Mouse (Mus musculus): ENCODE data around the gene Pdgfa. TPM values are rescaled to one million over a fixed set of nuclear protein-coding genes. Genes with fewer than 3 reads are reported as not detected.

Pdgfa gene
- polyA plus RNA-seq, 1 experiment from 2014 or later = 47.3 TPM

DNA sequence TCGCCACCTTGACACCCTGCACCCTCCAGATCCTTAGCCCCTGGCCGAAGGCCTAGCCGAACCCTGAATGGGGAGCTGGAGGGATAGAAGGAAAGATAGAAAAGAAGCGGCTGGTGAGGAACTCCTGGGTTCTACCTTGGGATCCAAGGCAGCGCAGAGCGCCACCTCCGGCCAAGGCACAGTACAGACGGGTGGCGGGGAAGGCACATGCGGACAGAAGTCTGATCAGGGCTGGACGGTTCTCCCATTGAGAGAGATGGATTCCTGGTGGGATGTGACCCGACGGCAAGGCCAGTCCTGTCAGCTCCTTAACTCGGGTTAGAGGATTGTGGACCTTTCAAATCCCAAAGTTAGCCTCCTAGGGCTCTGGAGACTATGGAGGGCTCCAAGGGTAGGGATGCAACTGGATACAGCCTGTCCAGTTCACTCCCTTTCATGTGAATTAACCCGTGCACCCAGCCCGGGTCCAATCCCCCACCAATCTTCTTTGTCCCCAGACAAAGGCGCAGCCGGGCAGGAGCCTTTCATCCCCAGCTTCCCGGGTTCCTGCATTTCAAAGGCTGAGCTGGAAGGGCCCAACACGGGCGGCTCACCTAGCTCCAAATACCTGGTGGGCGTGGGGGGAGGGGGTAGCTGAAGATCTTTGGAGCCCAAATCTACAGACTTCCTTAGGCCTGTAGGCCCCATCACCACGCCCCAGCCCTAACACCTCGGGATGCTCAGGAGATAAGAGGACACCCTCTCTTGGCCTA, 672 bp downstream of the Pdgfa start:
- H3K27ac ChIP-seq (ENCODE audit: low read length) = peak overlapping the region; percentile 98
- peak; percentile 16 for ATAC-seq
- no peaks in the 10 kb centered on the region for H3K36me3 ChIP-seq (ENCODE audit: control insufficient read depth, insufficient read depth, low read length)
- peaks cover 44% of the 10 kb centered on the region for H3K4me1 ChIP-seq (ENCODE audit: control insufficient read depth, insufficient read depth, low read length)
- H3K4me3 ChIP-seq (ENCODE audit: low read length) = peak overlapping the region; percentile 87
- H3K27me3 ChIP-seq (replicated peaks; ENCODE audit: control insufficient read depth, insufficient read depth, low read length) = peaks cover 15% of the 10 kb centered on the region
- no peaks in the 10 kb centered on the region for H3K9me3 ChIP-seq (ENCODE audit: control insufficient read depth, low read length)
- WGBS = 22% methylated on average over 24 of the region's 24 CpGs
- peak overlapping the region; percentile 91 for H3K9ac ChIP-seq (ENCODE audit: low read depth, low read length)
- H3K4me2 ChIP-seq (ENCODE audit: low read depth, low read length) = peak overlapping the region; percentile 96

- Histone ChIP-seq H3K4me2 (ENCODE audit: low read depth, low read length) (peak overlapping the region; percentile 96), H3K9ac (ENCODE audit: low read depth, low read length) (peak overlapping the region; percentile 91), H3K4me3 (ENCODE audit: low read length) (peak overlapping the region; percentile 87), H3K4me1 (ENCODE audit: control insufficient read depth, insufficient read depth, low read length) (peaks cover 50% of the 10 kb centered on the region), H3K9me3 (ENCODE audit: control insufficient read depth, low read length) (no peaks in the 10 kb centered on the region), H3K27me3 (replicated peaks; ENCODE audit: control insufficient read depth, insufficient read depth, low read length) (peaks cover 15% of the 10 kb centered on the region), H3K36me3 (ENCODE audit: control insufficient read depth, insufficient read depth, low read length) (no peaks in the 10 kb centered on the region), H3K27ac (ENCODE audit: low read length) (peak overlapping the region; percentile 98)
- peak; percentile 68 for ATAC-seq
- under 1% methylated on average over 47 of the region's 52 CpGs for WGBS
Measured at GRCm38 (mm10) chr5:138995721-138996311, 1.4 kb downstream of the Pdgfa start.

DNA sequence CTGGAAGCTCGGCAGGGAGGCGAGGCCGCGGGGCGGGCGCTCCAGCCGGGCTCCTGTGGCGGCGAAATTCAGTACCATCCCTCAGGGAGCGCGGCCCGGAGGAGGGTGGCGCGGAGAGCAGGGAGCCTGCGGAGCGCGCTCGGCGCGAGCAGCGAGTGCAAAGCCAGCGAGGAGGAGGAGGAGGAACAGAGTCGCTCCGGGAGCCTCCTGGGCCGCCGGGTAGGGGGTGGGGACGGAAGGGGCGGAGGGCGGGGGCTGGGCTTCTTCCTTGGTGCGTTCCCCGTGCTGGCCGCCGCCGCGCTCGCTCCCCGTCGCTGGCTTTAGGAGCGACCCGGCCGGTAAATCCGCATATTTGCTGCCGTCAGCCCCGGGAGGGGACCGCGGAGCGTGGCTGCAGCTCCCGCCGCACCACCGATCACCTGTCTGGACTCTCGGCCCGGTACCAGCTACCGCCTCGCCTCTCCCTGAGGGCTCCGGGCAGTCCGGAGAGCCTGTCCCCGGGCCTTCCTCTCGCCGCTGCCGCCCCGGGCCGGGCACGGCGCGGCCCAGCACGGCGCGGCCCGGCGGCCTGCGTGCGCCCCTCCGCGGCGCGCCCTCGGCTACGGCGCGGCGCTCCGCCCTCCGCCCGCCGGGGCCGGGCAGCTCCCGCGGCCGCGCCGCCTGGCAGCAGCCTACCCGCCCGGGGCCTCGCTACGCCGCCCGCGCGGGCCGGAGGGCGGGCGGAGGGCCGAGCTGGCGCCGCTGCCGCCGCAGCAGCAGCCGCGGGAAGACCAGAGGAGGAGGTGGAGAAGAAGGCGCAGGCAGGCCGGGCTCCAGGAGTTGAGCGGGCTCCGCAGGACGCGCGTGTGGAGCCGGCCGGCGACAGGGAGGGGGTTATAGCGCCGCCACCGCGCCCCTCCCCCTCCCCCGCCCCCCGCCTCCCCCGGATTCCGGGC, 2.1 kb downstream of the Pdgfa start:
- WGBS = under 1% methylated on average over 112 of the region's 127 CpGs
- Histone ChIP-seq H3K9ac (ENCODE audit: low read depth, low read length) (peak overlapping the region; percentile 91), H3K4me3 (ENCODE audit: low read length) (peak overlapping the region; percentile 87), H3K27ac (ENCODE audit: low read length) (peak overlapping the region; percentile 98), H3K27me3 (replicated peaks; ENCODE audit: control insufficient read depth, insufficient read depth, low read length) (peaks cover 15% of the 10 kb centered on the region), H3K9me3 (ENCODE audit: control insufficient read depth, low read length) (no peaks in the 10 kb centered on the region), H3K4me2 (ENCODE audit: low read depth, low read length) (peak overlapping the region; percentile 96), H3K36me3 (ENCODE audit: control insufficient read depth, insufficient read depth, low read length) (0 out of 2 replicates have a peak, but pooled peaks cover 2% of the 10 kb centered on the region), H3K4me1 (ENCODE audit: control insufficient read depth, insufficient read depth, low read length) (peaks cover 51% of the 10 kb centered on the region)
- peak; percentile 61 for ATAC-seq

DNA sequence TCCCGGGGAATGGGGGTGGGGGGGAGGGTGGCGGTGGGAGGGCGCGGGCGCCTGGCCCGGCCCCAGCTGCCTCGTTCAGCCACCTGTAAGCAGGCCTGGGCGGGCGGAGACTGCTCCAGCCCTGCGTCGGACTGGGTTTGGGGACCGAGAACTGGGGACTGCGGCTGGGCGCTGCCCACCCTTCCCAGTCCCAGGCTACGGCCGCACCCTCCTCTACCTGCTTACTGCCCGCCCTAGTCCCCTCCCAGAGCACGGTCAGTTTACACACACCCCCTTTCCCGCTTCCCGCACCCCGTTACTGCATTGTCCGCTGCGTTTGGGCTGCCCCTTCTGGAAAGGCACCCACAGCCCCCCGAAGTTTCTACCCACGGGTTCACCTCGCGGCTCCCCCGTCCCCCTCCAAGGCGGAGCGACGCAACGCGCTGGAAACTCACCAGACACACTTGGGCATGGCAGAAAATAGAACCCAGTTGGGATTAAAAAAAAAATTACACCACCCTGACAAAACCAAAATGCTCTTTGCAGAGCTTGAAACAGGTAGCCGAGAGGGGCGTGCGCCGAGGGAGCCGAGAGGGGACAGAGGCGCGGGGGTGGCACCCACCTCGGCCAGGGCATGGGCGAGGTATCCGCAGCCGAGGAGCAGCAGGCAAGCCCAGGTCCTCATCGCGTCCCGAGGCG, 2.9 kb downstream of the Pdgfa start:
- H3K4me2 ChIP-seq (ENCODE audit: low read depth, low read length) = peak overlapping the region; percentile 96
- under 1% methylated on average over 47 of the region's 48 CpGs for WGBS
- H3K27me3 ChIP-seq (replicated peaks; ENCODE audit: control insufficient read depth, insufficient read depth, low read length) = peaks cover 13% of the 10 kb centered on the region

DNA sequence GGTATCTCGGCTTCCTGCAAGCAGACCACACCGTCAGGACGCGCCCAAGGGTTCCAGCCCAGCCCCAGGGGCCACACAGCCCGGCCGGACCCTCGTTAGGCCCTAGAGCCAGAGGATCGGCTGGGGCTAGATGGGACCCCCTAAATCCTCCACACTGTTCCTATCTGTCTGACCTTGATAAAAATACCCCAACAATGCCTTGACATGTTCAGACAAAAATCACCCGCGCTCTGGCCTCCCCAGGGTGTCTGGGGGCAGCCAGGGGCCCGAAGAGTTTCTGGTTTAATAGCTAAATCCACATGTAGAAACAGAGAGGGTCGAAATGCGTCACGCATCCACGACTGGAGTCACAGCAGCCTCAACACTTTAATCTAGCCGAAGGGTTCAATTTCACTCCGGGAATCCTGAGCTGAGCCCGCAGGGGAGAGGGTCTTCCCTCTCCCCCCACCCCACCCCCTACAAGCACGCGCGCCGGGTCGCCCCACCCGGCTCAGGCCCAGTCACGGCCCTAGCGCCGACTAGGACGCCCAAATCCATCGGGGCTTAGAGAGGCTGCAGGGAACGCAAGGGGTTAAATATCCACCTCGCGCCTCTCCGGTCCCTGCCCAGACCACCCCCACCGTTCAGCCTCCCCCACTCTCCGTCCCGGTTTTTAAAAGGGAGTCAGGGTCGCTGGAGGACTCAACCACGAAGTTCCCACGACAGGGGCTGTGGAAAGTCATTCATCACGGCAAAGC, 3.6 kb downstream of the Pdgfa start:
- H3K36me3 ChIP-seq (ENCODE audit: control insufficient read depth, insufficient read depth, low read length) = 0 out of 2 replicates have a peak, but pooled peaks cover 2% of the 10 kb centered on the region
- H3K4me3 ChIP-seq (ENCODE audit: low read length) = peak overlapping the region; percentile 87
- no peaks in the 10 kb centered on the region for H3K9me3 ChIP-seq (ENCODE audit: control insufficient read depth, low read length)
- under 1% methylated on average over 40 of the region's 40 CpGs for WGBS
- peak overlapping the region; percentile 98 for H3K27ac ChIP-seq (ENCODE audit: low read length)
- H3K4me2 ChIP-seq (ENCODE audit: low read depth, low read length) = peak overlapping the region; percentile 96
- no peak for ATAC-seq
- H3K9ac ChIP-seq (ENCODE audit: low read depth, low read length) = peak overlapping the region; percentile 91
- peaks cover 51% of the 10 kb centered on the region for H3K4me1 ChIP-seq (ENCODE audit: control insufficient read depth, insufficient read depth, low read length)
- peaks cover 7% of the 10 kb centered on the region for H3K27me3 ChIP-seq (replicated peaks; ENCODE audit: control insufficient read depth, insufficient read depth, low read length)

More for the DNA sequence above, 2.9 kb downstream of the Pdgfa start:
- Histone ChIP-seq H3K36me3 (ENCODE audit: control insufficient read depth, insufficient read depth, low read length) (0 out of 2 replicates have a peak, but pooled peaks cover 2% of the 10 kb centered on the region), H3K4me1 (ENCODE audit: control insufficient read depth, insufficient read depth, low read length) (peaks cover 51% of the 10 kb centered on the region), H3K9me3 (ENCODE audit: control insufficient read depth, low read length) (no peaks in the 10 kb centered on the region), H3K9ac (ENCODE audit: low read depth, low read length) (peak overlapping the region; percentile 91), H3K27ac (ENCODE audit: low read length) (peak overlapping the region; percentile 98), H3K4me3 (ENCODE audit: low read length) (peak overlapping the region; percentile 87)
- ATAC-seq = peak; percentile 16

GRCm38 (mm10) chr5:138992611-138993370, 4.4 kb downstream of the Pdgfa start:
- peak; percentile 19; the same call in 1 of the 2 replicates for ATAC-seq

GRCm38 (mm10) chr5:138991734-138992133, 5.4 kb downstream of the Pdgfa start:
- Histone ChIP-seq H3K27me3 (replicated peaks; ENCODE audit: control insufficient read depth, insufficient read depth, low read length) (peaks cover 3% of the 10 kb centered on the region), H3K4me3 (ENCODE audit: low read length) (no peak overlapping the region), H3K4me2 (ENCODE audit: low read depth, low read length) (no peak overlapping the region), H3K9ac (ENCODE audit: low read depth, low read length) (no peak overlapping the region), H3K36me3 (ENCODE audit: control insufficient read depth, insufficient read depth, low read length) (0 out of 2 replicates have a peak, but pooled peaks cover 5% of the 10 kb centered on the region), H3K27ac (ENCODE audit: low read length) (no peak overlapping the region), H3K4me1 (ENCODE audit: control insufficient read depth, insufficient read depth, low read length) (peaks cover 44% of the 10 kb centered on the region), H3K9me3 (ENCODE audit: control insufficient read depth, low read length) (no peaks in the 10 kb centered on the region)
- 61% methylated on average over 4 of the region's 4 CpGs for WGBS
- ATAC-seq = no peak

More at GRCm38 (mm10) chr5:138992611-138993370, 4.4 kb downstream of the Pdgfa start:
- Histone ChIP-seq H3K27me3 (replicated peaks; ENCODE audit: control insufficient read depth, insufficient read depth, low read length) (peaks cover 3% of the 10 kb centered on the region), H3K9ac (ENCODE audit: low read depth, low read length) (peak overlapping the region; percentile 91), H3K4me1 (ENCODE audit: control insufficient read depth, insufficient read depth, low read length) (peaks cover 51% of the 10 kb centered on the region), H3K27ac (ENCODE audit: low read length) (peak overlapping the region; percentile 98), H3K9me3 (ENCODE audit: control insufficient read depth, low read length) (no peaks in the 10 kb centered on the region), H3K4me2 (ENCODE audit: low read depth, low read length) (peak overlapping the region; percentile 96), H3K36me3 (ENCODE audit: control insufficient read depth, insufficient read depth, low read length) (0 out of 2 replicates have a peak, but pooled peaks cover 2% of the 10 kb centered on the region), H3K4me3 (ENCODE audit: low read length) (peak overlapping the region; percentile 87)
- WGBS = 8% methylated on average over 59 of the region's 59 CpGs

All from intestine, embryonic 16.5 days (tissue).